Mouse (Mus musculus) retina, postnatal 1 day (tissue): ENCODE measurements around the gene Ovol3.
"Not testable (repeated sequence)": the region's sequence is repeated elsewhere in the genome, so short reads cannot be mapped to it uniquely, and the experiment has no call there.

ENCODE experiments used
- DNase-seq: peaks from one replicate; pipeline ENCODE4 v3.0.0-alpha.2; 2012

Ovol3 gene

DNA sequence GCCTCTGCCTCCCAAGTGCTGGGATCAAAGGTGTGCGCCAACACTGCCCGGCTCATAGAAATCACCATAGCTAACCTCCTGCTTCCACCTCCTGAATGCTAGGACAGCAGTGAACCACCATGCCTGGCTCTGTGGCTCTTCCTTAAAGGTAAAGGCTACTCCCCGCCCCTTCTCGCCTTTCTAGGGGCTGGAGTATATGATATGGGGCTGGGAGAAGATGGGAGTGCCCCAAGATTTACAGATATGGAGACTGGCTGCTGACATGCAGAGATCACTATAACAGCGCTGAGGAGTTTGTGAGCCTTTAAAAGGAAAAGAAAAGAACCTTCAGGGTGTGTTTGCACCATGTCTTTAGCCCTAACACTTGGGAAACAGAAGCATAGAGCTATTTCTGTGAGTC is 13.3 kb downstream of the Ovol3 start:
- no peak for DNase-seq

DNA sequence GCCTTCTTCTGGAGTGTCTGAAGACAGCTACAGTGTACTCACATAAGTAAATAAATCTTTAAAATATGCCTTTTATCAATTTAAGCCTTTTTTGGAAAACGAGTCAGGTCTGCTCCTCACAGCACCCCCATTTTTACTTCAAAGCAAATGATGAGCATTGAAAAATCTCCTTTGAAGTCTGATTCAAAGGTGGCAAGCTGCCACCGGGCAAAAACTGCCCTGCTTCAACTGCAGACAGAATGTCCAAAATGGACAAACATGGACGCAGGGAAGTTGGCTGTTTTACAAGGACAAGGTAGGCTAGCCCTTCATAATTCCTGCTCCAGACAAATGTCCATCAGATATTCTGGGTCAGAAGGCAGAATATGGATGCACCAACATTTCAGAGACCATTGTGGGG is 14.1 kb downstream of the Ovol3 start:
- no peak for DNase-seq

DNA sequence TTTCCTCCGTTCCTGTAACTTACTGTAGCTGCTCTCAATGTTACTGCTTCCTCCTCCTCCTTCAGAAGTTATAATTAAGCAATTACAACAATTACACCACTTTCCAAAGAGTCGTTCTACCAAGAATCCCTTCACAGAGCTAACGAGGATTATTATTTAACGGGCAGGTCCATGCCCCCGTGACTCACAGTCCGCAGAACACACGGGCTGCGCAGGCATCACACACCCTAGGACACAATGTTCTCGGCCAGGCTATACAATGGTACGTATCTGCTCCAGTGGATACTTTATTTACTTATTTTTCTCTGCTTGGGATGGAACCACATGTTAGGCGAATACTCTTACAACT is 15.5 kb downstream of the Ovol3 start:
- no peak for DNase-seq

DNA sequence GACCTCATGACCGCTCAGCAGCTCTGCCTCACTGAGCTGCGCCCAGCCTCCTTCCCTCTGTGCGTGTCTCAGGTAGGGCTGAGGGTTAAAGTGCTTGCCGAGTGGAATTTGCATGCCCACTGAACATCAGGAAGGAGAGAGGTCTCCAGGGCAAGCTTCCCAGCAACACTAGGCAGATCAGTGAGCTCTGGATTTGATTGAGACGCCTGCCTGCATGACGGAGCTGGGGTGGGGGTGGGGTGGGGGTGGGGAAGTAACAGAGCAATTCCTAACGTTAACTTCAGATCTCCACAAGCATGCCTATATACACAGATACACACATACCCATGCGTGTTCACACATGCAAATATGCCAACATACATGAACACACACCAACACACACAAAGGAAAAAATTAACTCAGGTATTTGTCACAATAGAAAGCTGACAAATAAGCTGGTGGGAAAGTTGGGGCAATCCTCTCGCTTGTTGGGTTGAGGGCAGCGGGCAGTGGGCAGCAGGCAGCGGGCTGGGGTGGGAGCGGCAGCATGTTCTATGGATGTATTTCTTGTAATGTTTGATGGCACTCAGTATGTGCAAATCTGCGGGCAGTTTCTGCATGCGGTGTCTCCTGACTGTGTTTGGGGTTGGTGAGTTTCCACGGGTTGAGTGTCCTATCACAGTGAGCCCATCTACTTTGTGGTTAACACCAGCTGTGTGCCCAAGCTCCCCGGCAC is 16.1 kb downstream of the Ovol3 start:
- DNase-seq, result peak; percentile 89

DNA sequence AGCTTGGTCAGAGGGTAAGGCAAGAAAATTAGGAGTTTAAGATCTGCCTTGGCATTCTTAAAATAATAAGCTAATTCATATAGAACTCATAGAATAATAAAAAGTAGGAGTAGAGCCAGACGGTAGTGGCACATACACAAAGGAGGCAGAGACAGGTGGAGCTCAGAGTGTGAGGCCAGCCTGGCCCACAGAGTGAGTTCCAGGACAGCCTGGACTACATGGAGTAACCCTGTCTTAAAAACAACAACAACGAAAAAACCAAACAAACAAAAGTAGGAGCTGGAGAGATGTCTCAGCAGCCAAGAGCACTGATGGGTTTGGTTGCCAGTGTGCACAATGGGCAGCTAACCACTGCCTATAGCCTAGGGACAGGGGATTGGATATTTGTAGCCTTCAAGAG is 18.2 kb downstream of the Ovol3 start:
- no peak for DNase-seq

DNA sequence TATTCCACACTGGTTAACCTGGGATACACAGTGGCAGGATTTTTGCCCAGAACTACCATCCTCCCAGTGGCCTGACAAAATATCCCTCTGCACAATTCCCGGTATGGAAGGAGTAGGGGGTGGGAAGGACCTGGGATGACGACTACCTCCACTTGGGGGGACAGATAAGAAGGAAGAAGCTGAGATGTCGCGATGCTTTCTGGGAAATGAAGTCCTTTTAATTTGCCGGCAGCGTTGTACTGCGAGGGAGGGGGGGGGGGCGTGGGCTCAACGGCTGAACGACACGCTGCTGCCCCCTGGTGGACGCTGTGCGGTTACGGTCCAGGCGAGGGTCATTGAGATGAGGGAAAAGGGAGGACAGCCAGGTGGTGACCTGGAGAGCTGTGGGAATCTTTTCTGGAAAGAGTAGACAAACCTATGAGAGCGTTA is 18.8 kb downstream of the Ovol3 start:
- DNase-seq, result peak; percentile 94

DNA sequence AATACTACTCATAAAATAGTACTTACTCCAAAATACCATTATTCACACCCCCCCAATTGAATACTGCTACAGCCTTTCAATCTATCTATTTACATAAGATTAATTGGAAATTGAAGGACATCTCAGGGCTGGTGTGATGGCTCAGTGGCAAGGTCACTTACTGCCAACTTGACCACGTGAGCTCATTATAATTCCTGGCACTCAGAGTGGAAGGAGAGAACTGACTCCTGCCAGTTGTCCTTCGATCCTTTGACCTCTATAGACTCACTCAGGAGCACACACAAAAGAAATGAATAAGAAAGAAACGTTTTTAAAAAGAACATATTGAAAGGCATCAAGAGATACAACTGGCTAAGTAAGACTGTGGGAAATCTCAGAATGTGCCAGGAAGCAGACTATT is 19.6 kb downstream of the Ovol3 start:
- DNase-seq, result no peak

DNA sequence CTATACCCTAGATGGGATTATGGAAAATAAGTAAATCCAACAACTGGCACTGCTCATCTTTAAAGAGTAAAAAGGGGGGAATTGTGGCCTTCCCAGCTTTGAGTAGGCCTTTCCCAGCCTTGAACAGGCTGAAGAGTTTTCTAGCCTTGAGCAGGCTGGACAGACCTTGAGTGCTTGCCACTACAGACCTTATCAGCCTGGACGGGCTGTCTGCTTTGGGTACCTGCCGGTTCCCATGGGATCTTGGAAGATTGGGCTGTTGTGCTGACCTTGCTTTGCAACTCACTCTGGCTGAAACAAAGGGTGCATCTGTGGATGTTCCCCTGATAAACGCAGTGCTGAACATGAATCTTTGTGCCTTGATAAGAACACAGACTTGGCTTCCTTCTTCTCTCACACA is 21.6 kb downstream of the Ovol3 start:
- DNase-seq, result no peak

DNA sequence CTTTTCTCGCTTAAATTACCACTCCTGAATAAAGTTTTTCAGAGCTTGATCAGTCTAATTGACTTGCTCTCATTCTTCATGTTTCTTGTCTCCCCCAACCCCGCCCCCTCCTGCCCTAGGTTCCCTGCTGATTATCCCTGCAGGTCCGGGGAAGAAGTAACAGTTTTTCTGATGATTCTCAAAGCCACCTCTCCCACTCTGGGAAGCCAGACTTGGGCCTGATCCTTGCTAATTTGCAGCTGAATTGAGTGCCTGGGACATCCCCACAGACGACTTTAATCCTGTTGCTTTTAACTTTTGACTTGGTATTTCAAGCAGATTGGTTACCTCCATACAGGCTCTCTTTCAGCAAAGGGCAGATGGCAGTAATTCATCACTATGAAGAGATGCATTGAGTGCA is 24.5 kb downstream of the Ovol3 start:
- no peak for DNase-seq

DNA sequence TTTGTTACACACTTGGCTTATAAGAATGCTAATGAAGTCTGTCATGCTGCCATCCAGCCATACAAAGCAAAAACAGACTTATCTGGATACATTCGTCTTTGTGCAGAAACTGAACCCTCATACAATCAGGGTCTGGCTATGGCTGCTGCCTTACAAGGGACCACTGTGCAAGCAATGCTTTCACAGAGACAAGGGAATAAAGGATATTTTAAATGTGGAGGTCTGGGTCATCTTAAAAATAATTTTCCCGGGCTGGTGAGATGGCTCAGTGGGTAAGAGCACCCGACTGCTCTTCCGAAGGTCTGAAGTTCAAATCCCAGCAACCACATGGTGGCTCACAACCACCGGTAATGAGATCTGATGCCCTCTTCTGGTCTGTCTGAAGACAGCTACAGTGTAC is 29.2 kb downstream of the Ovol3 start:
- DNase-seq, result not testable (repeated sequence)

DNA sequence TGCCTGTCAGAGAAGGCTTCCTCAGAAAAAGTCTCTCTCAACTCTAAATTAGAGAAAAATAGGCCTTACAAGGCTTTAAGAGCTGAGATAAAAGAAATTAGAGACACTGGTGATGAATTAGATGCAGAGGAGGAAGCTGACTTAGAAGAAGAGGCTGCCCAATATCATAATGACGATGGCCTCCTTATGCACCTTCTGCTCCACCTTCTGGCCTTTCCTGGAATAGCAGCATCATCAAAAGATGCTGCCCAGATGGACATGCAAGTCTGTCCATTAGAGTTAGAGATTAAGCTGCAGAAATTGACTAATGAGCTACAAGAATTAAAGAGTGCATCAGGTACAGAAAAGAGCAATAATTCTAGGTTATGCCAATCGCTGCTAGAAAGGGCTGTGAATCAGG is 30.1 kb downstream of the Ovol3 start:
- peak; percentile 85 for DNase-seq

DNA sequence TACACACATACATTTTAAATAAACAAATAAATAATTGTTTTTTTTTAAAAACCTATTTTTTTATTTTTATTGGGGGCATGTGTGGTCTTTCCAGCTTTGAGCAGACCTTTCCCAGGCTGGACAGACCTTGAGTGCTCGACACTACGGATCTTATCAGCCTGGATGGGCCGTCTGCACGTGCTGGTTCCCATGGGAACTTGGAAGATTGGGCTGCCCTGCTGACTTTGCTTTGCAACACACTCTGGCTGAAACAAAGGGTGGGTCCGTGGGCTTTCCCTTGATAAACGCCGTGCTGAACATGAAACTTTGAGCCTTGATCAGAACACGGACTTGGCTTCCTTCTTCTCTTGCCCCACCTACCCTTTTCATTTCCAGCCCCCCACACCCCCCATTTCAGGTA is 31.1 kb downstream of the Ovol3 start:
- DNase-seq, result no peak

DNA sequence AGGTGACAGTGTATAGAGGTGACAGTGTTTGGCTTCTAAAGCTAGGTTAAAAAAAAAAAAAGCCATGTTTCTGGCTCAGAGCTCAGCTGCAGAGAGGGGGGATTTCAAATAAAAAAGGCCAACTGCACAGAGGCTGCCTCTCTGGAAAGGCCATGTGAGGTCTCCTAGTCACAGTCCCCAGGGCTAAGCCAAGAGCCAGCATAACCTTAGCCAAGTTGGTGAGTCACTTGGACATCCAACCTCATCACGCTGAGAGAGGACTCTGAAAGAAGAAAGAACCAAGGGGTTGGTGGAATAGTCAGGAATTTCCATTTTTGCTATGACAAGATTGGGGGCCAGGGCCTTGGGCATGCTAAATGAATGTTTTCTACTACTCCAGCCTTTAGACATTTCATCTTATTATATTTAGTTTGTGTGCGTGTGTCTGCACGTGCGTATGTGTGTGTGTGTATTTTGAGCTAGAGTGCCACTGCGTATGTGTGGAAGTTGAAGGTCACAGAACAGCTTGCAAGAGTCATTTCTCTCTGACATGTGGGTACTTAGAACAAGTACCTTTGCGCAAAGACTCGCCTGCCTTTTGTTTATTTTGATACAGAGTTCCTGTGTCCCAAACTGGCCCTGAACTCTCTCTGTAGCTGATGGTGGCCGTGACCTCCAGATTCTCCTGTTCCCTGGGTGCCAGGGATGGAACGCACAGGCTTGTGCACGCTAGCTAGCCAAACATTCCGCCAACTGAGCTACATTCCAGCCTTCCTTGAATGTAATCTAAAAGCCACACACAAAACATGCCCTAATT is 32.4 kb downstream of the Ovol3 start:
- DNase-seq, result no peak

DNA sequence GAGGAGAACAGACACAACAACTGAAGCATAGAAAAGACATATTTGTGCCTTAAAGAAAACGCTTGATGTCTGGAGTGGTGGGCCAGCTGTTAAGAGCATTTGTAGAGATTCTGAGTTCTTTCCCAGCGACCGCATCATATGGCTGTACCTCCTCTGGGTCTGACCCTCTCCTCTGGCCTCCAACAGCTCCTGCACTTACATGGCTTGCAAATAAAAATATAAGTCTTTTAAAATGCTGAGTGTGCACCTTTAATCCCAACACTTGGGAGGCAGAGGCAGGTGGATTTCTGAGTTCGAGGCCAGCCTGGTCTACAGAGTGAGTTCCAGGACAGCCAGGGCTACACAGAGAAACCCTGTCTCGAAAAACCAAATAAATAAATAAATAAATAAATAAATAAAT is 34.9 kb downstream of the Ovol3 start:
- DNase-seq, result not testable (repeated sequence)

DNA sequence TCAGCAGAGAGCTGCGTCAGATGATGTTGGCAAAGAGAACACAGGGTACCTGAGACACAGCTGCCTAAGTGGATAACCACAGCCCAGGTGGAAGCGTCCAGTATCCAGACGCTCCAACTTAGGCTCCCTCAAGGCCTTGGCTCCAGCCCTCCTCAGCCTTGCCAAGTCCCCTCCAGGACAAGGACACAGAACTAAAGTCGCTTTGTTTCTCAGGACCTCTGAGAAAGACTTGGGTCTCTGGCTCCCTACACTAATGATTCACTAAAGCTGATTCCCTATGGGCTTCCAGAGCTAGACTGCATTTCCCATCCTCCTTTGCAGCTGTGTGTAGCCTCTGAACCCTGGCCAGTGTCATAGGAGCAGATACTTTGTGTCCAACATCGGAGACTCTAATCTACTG is 35.3 kb downstream of the Ovol3 start:
- no peak for DNase-seq

DNA sequence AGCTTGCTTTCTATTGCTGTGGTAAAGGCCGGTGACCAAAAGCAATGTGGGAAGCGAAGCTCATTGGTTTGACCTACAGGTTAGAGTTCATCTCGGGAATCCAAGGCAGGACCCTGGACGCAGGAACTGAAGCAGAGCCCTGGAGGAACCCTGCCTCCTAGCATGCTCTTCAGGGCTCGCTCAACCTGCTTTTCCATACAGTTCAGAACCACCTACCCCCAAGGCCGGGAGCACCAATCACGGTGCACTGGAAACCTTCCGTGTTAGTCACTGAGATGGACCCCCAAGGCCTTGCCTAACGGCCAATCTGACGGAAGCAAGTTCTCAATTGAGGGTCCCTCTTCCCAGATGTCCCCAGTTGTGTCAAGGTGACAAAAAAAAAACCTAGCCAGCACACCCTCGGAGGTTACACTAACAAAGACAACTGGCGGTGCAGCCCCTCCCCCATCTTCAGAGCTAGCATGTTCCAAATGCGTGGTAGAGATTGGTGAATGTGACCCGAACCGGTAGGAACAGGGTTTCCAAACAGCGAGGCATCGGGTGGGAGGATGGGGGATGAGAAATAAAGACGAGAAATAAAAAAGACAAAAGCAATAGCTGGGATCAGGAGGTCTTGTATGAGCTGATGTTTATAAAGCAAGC is 35.9 kb downstream of the Ovol3 start:
- DNase-seq, result no peak

DNA sequence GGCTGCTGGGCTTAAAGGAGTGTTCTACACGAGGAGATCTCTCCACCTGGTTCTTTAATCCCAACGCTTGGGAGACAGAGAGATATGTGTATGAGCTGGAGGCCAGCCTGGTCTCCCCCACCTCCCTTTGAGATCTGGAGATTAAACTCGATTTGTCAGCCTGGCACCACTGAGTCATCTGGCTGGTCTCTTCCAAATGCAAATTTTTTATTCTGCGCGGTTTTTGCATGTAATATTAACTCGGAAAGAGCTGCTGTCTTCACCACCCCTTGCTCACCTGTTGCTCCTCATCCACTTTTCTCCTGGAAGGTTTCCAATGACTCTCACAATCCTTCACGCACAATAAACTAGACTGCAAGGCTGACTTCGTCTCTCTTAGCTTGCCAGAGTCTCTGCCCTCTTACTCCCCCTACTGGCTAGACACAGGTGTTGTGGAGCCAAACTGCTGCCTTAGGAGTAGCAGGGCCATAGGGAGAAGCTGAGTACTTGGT is 37.0 kb downstream of the Ovol3 start, which contains the start of gene Capns1:
Capns1 (minus strand) TSS at position 331 of the 491 bp plus-strand sequence.
- DNase-seq, result peak; percentile 91

DNA sequence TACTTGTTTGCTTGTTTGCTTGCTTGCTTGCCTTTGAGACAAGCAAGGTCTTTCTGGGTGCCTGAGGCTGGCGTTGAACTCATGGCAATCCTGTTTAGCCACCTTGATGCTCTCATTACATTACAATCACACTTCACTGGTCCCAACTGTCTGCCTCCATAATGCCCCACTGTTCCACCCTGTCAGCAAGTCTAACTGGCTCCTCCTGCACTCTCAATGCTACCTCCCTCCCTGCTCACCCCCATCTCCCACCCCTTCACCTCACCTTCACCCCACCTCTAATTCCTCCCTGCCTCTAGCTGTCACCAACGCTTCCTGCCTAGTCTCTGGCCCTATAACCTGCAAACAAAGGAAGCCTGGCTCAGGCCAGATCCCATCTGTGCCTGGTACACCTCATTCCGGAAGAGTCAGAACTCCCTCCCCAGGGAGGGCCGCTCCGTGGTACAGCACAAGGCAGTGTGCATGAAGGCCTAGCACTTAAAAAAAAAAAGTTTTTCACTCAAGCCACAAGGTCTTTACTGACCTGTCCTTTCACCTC is 37.9 kb downstream of the Ovol3 start:
- no peak for DNase-seq

DNA sequence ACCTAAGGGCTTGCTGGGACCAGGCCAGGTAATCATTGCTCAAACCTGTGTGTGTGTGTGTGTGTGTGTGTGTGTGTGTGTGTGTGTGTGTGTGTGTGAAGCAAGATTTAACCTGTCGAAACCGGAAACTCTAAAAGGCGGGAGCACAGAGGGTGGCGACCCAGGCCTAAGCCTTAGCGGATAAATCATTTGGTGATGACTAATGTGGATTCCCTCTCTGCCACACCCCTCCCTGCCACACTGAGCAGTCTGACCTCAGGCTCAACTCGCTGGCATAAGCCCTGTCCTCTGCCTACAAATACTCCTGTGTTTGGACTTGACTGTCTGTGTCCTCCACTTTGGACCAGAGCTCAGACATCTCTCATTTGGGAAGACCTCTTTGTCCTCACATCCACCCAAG is 39.4 kb downstream of the Ovol3 start:
- DNase-seq, result no peak

DNA sequence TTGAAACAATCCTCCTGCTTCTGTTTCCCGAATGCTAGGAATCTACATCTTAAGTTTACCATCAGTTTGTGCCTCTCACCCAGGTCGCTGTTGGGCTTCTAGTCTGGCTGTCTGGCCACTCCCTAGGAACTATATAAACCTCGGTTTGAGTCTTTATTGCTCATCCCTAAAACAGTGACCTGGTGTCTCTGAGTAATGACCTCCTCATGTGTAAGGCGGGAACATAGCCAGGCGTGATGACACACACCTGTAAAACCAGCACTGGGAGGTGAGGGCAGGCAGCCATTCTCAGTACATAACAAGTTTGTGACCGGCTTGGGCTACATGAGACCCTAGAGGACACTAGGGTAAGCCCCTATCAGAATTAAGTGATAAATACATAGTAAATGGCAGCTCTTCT is 40.1 kb downstream of the Ovol3 start:
- DNase-seq, result no peak

DNA sequence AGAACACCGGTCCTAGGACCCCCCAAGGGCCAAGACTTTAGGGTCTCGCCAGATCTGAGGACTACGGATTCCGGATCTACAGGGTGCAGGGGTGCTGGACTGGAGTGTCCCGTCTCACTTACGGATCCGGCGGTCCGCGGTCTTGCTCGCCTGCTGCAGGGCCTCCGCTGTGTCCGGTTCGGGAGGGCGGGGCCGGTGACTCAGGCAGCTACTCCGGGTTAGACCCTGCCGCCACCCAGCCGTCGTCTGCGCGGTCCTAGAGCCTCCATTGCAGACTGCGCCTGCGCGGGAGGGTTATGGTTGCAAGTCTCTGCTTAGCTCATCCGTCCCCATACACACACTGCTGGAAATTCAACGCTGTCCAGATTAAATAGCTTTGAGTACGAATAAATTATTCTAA is 40.6 kb downstream of the Ovol3 start:
- DNase-seq, result peak; percentile 96

DNA sequence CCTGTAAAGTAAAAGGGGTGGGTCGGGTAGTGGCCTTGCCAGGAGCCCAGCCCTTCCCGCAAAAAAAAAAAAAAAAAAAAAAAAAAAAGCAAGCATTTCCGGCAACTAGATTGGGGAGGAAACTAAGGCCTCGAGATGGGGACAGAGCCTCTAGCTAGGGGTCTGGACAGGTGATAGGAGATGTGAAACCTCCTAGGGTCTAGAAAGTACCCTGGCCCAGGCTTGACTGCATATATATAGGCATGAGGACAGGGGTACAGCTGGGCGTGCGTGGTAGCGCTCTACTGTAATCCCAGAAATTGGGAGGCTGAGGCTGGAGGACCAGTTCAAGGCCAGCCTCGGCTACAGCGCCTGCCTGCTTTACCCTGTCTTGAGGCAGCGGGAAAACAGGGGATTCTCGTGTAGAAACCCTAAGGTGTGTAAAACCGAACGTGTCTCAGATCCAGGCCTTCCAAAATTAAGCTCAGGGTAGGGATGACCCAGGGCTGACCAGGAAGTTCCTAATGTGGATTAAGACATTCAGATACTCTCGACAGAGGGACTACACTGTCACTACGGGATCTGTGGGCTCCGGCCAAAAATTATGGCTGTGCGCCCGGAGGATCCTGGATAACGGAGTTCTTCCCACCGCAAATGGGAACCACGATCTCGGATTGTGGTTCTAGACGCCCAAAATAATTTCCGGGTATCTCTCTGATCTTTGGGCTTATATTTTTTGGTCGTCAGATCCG is 41.3 kb downstream of the Ovol3 start:
- no peak for DNase-seq

DNA sequence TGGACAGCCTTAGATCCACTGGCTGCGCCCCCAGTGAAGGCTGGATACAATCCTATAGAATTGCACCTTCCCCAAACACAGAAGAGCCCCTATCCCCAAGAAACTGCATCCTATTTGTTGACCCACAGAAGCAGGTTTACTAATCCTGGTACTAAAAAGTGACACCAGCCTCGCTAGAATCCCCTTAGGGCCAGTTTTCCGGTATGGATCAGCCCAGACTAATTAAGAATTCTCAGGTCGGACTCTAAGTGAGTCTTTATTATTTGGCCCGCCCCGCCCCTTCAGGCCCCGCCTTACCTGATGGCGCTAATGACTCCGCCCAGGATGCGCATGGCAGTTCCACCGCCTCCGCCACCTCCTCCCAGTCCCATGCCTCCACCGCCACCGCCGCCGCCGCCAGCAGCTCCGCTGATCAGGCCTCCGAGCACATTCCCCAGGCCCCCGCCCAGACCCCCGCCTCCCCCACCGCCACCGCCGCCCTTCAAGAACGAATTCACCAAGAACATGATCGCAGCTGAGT is 41.9 kb downstream of the Ovol3 start:
- peak; percentile 78 for DNase-seq
